Mouse (Mus musculus) hindbrain, embryonic 12.5 days (tissue): Measurements from ENCODE around the gene Dnajb14. TPM values are rescaled to one million over a fixed set of nuclear protein-coding genes. Genes with fewer than 3 reads are reported as not detected.

Experiments
- ATAC-seq: fragments of 200-750 bp; cut with Nextera tagmentation; 2 replicates; pipeline ENCODE4 v1.8.0; 2017; ENCODE audit warnings: moderate TSS enrichment; ENCODE audit not compliant: low FRiP score
- H3K27ac ChIP-seq: fragments of 300-500 bp; sonication (generic); 2 replicates; pipeline ENCODE4 v1.5.1; 2016; ENCODE audit warnings: mild to moderate bottlenecking
- H3K27me3 ChIP-seq: fragments of 300-500 bp; sonication (generic); 2 replicates; pipeline ENCODE4 v1.6.1; 2016; ENCODE audit warnings: mild to moderate bottlenecking
- H3K36me3 ChIP-seq: fragments of 300-500 bp; sonication (generic); 2 replicates; pipeline ENCODE4 v1.6.1; 2016; ENCODE audit warnings: mild to moderate bottlenecking
- H3K4me1 ChIP-seq: fragments of 300-500 bp; sonication (generic); 2 replicates; pipeline ENCODE4 v1.6.1; 2016
- H3K4me2 ChIP-seq: fragments of 300-500 bp; sonication (generic); replicated peaks from 2 replicates; pipeline ENCODE4 v1.6.1; 2016; ENCODE audit warnings: mild to moderate bottlenecking
- H3K4me3 ChIP-seq: fragments of 300-500 bp; sonication (generic); 2 replicates; pipeline ENCODE4 v1.5.1; 2016; ENCODE audit warnings: mild to moderate bottlenecking
- H3K9ac ChIP-seq: fragments of 300-500 bp; sonication (generic); 2 replicates; pipeline ENCODE4 v1.6.1; 2016; ENCODE audit warnings: mild to moderate bottlenecking, moderate library complexity
- H3K9me3 ChIP-seq: fragments of 300-500 bp; sonication (generic); replicated peaks from 2 replicates; pipeline ENCODE4 v1.6.1; 2016; ENCODE audit warnings: mild to moderate bottlenecking
- WGBS: fragments of 180-500 bp; shearing (Covaris S2); methylation state at CpG from one replicate; pipeline ENCODE4 v1.1.7; 2016; 5-methylcytosine and 5-hydroxymethylcytosine counted together
- polyA plus RNA-seq: library from polyadenylated mRNA; unstranded; fragments of >200 nt; fragmentation: Nextera tagmentation; extraction: Ambion mirVana; gene quantifications from 2 replicates; pipeline ENCODE4 v1.2.1, GENCODE M21; 2016

The Dnajb14 gene
- polyA plus RNA-seq, 1 experiment from 2014 or later = 12.6 TPM

GRCm38 (mm10) chr3:137929940-137930339 is 62.5 kb downstream of the Dnajb14 start:
- 94% methylated on average over 3 of the region's 3 CpGs for WGBS
- H3K36me3 ChIP-seq = peaks cover 35% of the 10 kb centered on the region
- no peaks in the 10 kb centered on the region for H3K4me1 ChIP-seq
- H3K9ac ChIP-seq = no peak overlapping the region
- no peak for ATAC-seq
- no peak overlapping the region for H3K4me3 ChIP-seq
- no peaks in the 10 kb centered on the region for H3K9me3 ChIP-seq
- H3K4me2 ChIP-seq = no peak overlapping the region
- H3K27ac ChIP-seq = no peak overlapping the region
- no peaks in the 10 kb centered on the region for H3K27me3 ChIP-seq

GRCm38 (mm10) chr3:137932748-137933147 is 65.3 kb downstream of the Dnajb14 start:
- WGBS = 73% methylated on average over 7 of the region's 7 CpGs
- H3K27me3 ChIP-seq = no peaks in the 10 kb centered on the region
- H3K4me2 ChIP-seq = no peak overlapping the region
- H3K4me1 ChIP-seq = 0 out of 2 replicates have a peak, but pooled peaks cover 3% of the 10 kb centered on the region
- no peak overlapping the region for H3K9ac ChIP-seq
- H3K27ac ChIP-seq = no peak overlapping the region
- peaks cover 13% of the 10 kb centered on the region for H3K36me3 ChIP-seq
- H3K4me3 ChIP-seq = no peak overlapping the region
- ATAC-seq = no peak
- no peaks in the 10 kb centered on the region for H3K9me3 ChIP-seq

GRCm38 (mm10) chr3:137933986-137934385 is 66.5 kb downstream of the Dnajb14 start:
- no peak for ATAC-seq
- no peak overlapping the region for H3K9ac ChIP-seq
- H3K4me1 ChIP-seq = 0 out of 2 replicates have a peak, but pooled peaks cover 3% of the 10 kb centered on the region
- 85% methylated on average over 3 of the region's 3 CpGs for WGBS
- H3K27me3 ChIP-seq = no peaks in the 10 kb centered on the region
- H3K9me3 ChIP-seq = no peaks in the 10 kb centered on the region
- peaks cover 5% of the 10 kb centered on the region for H3K36me3 ChIP-seq
- H3K4me3 ChIP-seq = no peak overlapping the region
- H3K4me2 ChIP-seq = no peak overlapping the region
- H3K27ac ChIP-seq = no peak overlapping the region

GRCm38 (mm10) chr3:137935570-137936525 is 68.4 kb downstream of the Dnajb14 start:
- H3K36me3 ChIP-seq = no peaks in the 10 kb centered on the region; the same call in 1 of the 2 replicates
- H3K4me3 ChIP-seq = no peak overlapping the region
- no peak overlapping the region for H3K9ac ChIP-seq
- 0 out of 2 replicates have a peak, but pooled peaks cover 3% of the 10 kb centered on the region for H3K4me1 ChIP-seq
- no peak overlapping the region for H3K4me2 ChIP-seq
- no peak overlapping the region for H3K27ac ChIP-seq
- no peaks in the 10 kb centered on the region for H3K9me3 ChIP-seq
- no peaks in the 10 kb centered on the region for H3K27me3 ChIP-seq
- ATAC-seq = no peak
- 40% methylated on average over 5 of the region's 5 CpGs for WGBS

GRCm38 (mm10) chr3:137936541-137936940 is 69.1 kb downstream of the Dnajb14 start:
- Histone ChIP-seq H3K36me3 (no peaks in the 10 kb centered on the region; the same call in 1 of the 2 replicates), H3K9ac (no peak overlapping the region), H3K9me3 (no peaks in the 10 kb centered on the region), H3K4me3 (no peak overlapping the region), H3K27ac (no peak overlapping the region), H3K27me3 (no peaks in the 10 kb centered on the region), H3K4me1 (0 out of 2 replicates have a peak, but pooled peaks cover 3% of the 10 kb centered on the region), H3K4me2 (no peak overlapping the region)
- WGBS = 41% methylated on average over 6 of the region's 6 CpGs
- ATAC-seq = no peak

GRCm38 (mm10) chr3:137938608-137939007 is 71.1 kb downstream of the Dnajb14 start:
- WGBS = 39% methylated on average over 6 of the region's 6 CpGs
- ATAC-seq = peak; percentile 52; the same call in 1 of the 2 replicates
- no peak overlapping the region for H3K27ac ChIP-seq

GRCm38 (mm10) chr3:137940757-137941156 is 73.3 kb downstream of the Dnajb14 start:
- Histone ChIP-seq H3K9me3 (no peaks in the 10 kb centered on the region), H3K27me3 (no peaks in the 10 kb centered on the region), H3K4me2 (no peak overlapping the region), H3K27ac (no peak overlapping the region), H3K36me3 (no peaks in the 10 kb centered on the region), H3K4me1 (0 out of 2 replicates have a peak, but pooled peaks cover 3% of the 10 kb centered on the region), H3K4me3 (no peak overlapping the region), H3K9ac (no peak overlapping the region)
- no peak for ATAC-seq
- 83% methylated on average over 4 of the region's 4 CpGs for WGBS

More at GRCm38 (mm10) chr3:137938608-137939007, 71.1 kb downstream of the Dnajb14 start:
- H3K36me3 ChIP-seq = no peaks in the 10 kb centered on the region
- H3K27me3 ChIP-seq = no peaks in the 10 kb centered on the region
- no peak overlapping the region for H3K9ac ChIP-seq
- H3K4me2 ChIP-seq = peak overlapping the region; percentile 24
- H3K4me1 ChIP-seq = 0 out of 2 replicates have a peak, but pooled peaks cover 3% of the 10 kb centered on the region
- no peak overlapping the region for H3K4me3 ChIP-seq
- H3K9me3 ChIP-seq = no peaks in the 10 kb centered on the region

GRCm38 (mm10) chr3:137941555-137941954 is 74.1 kb downstream of the Dnajb14 start:
- Histone ChIP-seq H3K4me1 (no peaks in the 10 kb centered on the region), H3K9ac (no peak overlapping the region), H3K27ac (no peak overlapping the region), H3K36me3 (no peaks in the 10 kb centered on the region), H3K9me3 (no peaks in the 10 kb centered on the region), H3K27me3 (no peaks in the 10 kb centered on the region), H3K4me3 (no peak overlapping the region), H3K4me2 (no peak overlapping the region)
- no peak for ATAC-seq

GRCm38 (mm10) chr3:137942098-137942622 is 74.7 kb downstream of the Dnajb14 start:
- Histone ChIP-seq H3K4me2 (no peak overlapping the region), H3K4me3 (no peak overlapping the region), H3K27ac (no peak overlapping the region), H3K4me1 (no peaks in the 10 kb centered on the region), H3K27me3 (no peaks in the 10 kb centered on the region), H3K9me3 (no peaks in the 10 kb centered on the region), H3K9ac (no peak overlapping the region), H3K36me3 (no peaks in the 10 kb centered on the region)
- ATAC-seq = no peak
- WGBS = 89% methylated on average over 12 of the region's 12 CpGs

GRCm38 (mm10) chr3:137943737-137944154 is 76.3 kb downstream of the Dnajb14 start:
- ATAC-seq = no peak
- Histone ChIP-seq H3K4me3 (no peak overlapping the region), H3K27me3 (no peaks in the 10 kb centered on the region), H3K9ac (no peak overlapping the region), H3K4me2 (no peak overlapping the region), H3K27ac (no peak overlapping the region), H3K4me1 (no peaks in the 10 kb centered on the region), H3K36me3 (no peaks in the 10 kb centered on the region), H3K9me3 (no peaks in the 10 kb centered on the region)
- WGBS = 85% methylated on average over 6 of the region's 6 CpGs

GRCm38 (mm10) chr3:137946827-137947226 is 79.4 kb downstream of the Dnajb14 start:
- Histone ChIP-seq H3K4me2 (no peak overlapping the region), H3K4me3 (no peak overlapping the region), H3K36me3 (no peaks in the 10 kb centered on the region), H3K4me1 (0 out of 2 replicates have a peak, but pooled peaks cover 2% of the 10 kb centered on the region), H3K9me3 (no peaks in the 10 kb centered on the region), H3K27me3 (no peaks in the 10 kb centered on the region), H3K27ac (no peak overlapping the region), H3K9ac (no peak overlapping the region)
- WGBS = 92% methylated on average over 3 of the region's 3 CpGs
- ATAC-seq = no peak

- Histone ChIP-seq H3K4me2 (no peak overlapping the region), H3K4me1 (peaks cover 8% of the 10 kb centered on the region), H3K27ac (no peak overlapping the region), H3K36me3 (no peaks in the 10 kb centered on the region), H3K27me3 (no peaks in the 10 kb centered on the region), H3K9ac (no peak overlapping the region), H3K9me3 (no peaks in the 10 kb centered on the region), H3K4me3 (no peak overlapping the region)
- ATAC-seq = no peak
- WGBS = 84% methylated on average over 4 of the region's 4 CpGs
Measured at GRCm38 (mm10) chr3:137947525-137947924, 80.0 kb downstream of the Dnajb14 start.
